Mouse (Mus musculus): ENCODE results near the gene Steap3. TPM values are rescaled to one million over a fixed set of nuclear protein-coding genes. Genes with fewer than 3 reads are reported as not detected.

Gene Steap3
- polyA plus RNA-seq, 1 experiment from 2014 or later, result 4.4 TPM

GRCm38 (mm10) chr1:120220841-120221240 is 51.7 kb downstream of the Steap3 start:
- Histone ChIP-seq H3K9ac (replicated peaks; ENCODE audit: low read depth) (no peak overlapping the region), H3K9me3 (ENCODE audit: low read length) (no peaks in the 10 kb centered on the region), H3K4me1 (ENCODE audit: insufficient read depth, low read depth, low read length) (no peaks in the 10 kb centered on the region), H3K27me3 (replicated peaks; ENCODE audit: insufficient read depth, low read length) (no peaks in the 10 kb centered on the region), H3K27ac (ENCODE audit: low read length) (no peak overlapping the region), H3K4me2 (replicated peaks; ENCODE audit: low read depth, low read length) (no peak overlapping the region), H3K4me3 (ENCODE audit: low read depth, low read length) (no peak overlapping the region), H3K36me3 (ENCODE audit: insufficient read depth, low read length) (no peaks in the 10 kb centered on the region)
- 39% methylated on average over 6 of the region's 6 CpGs for WGBS
- no peak for TF ChIP-seq EP300 (IDR thresholded peaks at IDR 0.05)
- TF ChIP-seq CTCF (IDR thresholded peaks at IDR 0.05), result no peak
- ATAC-seq (no peak), DNase-seq (ENCODE audit: low spot score) (no peak)

GRCm38 (mm10) chr1:120208502-120209230 is 63.8 kb downstream of the Steap3 start:
- no peaks in the 10 kb centered on the region for H3K9me3 ChIP-seq (ENCODE audit: low read length)
- no peaks in the 10 kb centered on the region for H3K36me3 ChIP-seq (ENCODE audit: insufficient read depth, low read length)
- no peak overlapping the region for H3K4me3 ChIP-seq (ENCODE audit: low read depth, low read length)
- H3K27me3 ChIP-seq (replicated peaks; ENCODE audit: insufficient read depth, low read length), result no peaks in the 10 kb centered on the region
- no peak overlapping the region for H3K9ac ChIP-seq (replicated peaks; ENCODE audit: low read depth)
- H3K27ac ChIP-seq (ENCODE audit: low read length), result no peak overlapping the region
- 79% methylated on average over 11 of the region's 11 CpGs for WGBS
- no peaks in the 10 kb centered on the region for H3K4me1 ChIP-seq (ENCODE audit: insufficient read depth, low read depth, low read length)
- H3K4me2 ChIP-seq (replicated peaks; ENCODE audit: low read depth, low read length), result no peak overlapping the region
- no peak for TF ChIP-seq EP300 (IDR thresholded peaks at IDR 0.05)
- no peak for TF ChIP-seq CTCF (IDR thresholded peaks at IDR 0.05)
- ATAC-seq (no peak), DNase-seq (ENCODE audit: low spot score) (no peak)

GRCm38 (mm10) chr1:120207568-120207967 is 64.9 kb downstream of the Steap3 start:
- ATAC-seq (no peak), DNase-seq (ENCODE audit: low spot score) (no peak)
- H3K4me3 ChIP-seq (ENCODE audit: low read depth, low read length), result no peak overlapping the region
- no peak overlapping the region for H3K27ac ChIP-seq (ENCODE audit: low read length)
- H3K4me2 ChIP-seq (replicated peaks; ENCODE audit: low read depth, low read length), result no peak overlapping the region
- no peaks in the 10 kb centered on the region for H3K36me3 ChIP-seq (ENCODE audit: insufficient read depth, low read length)
- no peaks in the 10 kb centered on the region for H3K9me3 ChIP-seq (ENCODE audit: low read length)
- TF ChIP-seq CTCF (IDR thresholded peaks at IDR 0.05) (no peak), EP300 (IDR thresholded peaks at IDR 0.05) (no peak)
- no peaks in the 10 kb centered on the region for H3K27me3 ChIP-seq (replicated peaks; ENCODE audit: insufficient read depth, low read length)
- WGBS, result 48% methylated on average over 6 of the region's 6 CpGs
- H3K4me1 ChIP-seq (ENCODE audit: insufficient read depth, low read depth, low read length), result no peaks in the 10 kb centered on the region
- no peak overlapping the region for H3K9ac ChIP-seq (replicated peaks; ENCODE audit: low read depth)

- ATAC-seq (no peak), DNase-seq (ENCODE audit: low spot score) (no peak)
- Histone ChIP-seq H3K27me3 (replicated peaks; ENCODE audit: insufficient read depth, low read length) (no peaks in the 10 kb centered on the region), H3K9ac (replicated peaks; ENCODE audit: low read depth) (no peak overlapping the region), H3K4me3 (ENCODE audit: low read depth, low read length) (no peak overlapping the region), H3K27ac (ENCODE audit: low read length) (no peak overlapping the region), H3K36me3 (ENCODE audit: insufficient read depth, low read length) (no peaks in the 10 kb centered on the region), H3K4me2 (replicated peaks; ENCODE audit: low read depth, low read length) (no peak overlapping the region), H3K4me1 (ENCODE audit: insufficient read depth, low read depth, low read length) (no peaks in the 10 kb centered on the region), H3K9me3 (ENCODE audit: low read length) (no peaks in the 10 kb centered on the region)
- WGBS, result 56% methylated on average over 1 of the region's 1 CpGs
- TF ChIP-seq EP300 (IDR thresholded peaks at IDR 0.05), result no peak
- TF ChIP-seq CTCF (IDR thresholded peaks at IDR 0.05), result no peak
Observed at GRCm38 (mm10) chr1:120204834-120205233, 67.7 kb downstream of the Steap3 start.

GRCm38 (mm10) chr1:120203836-120204235 is 68.7 kb downstream of the Steap3 start:
- H3K9me3 ChIP-seq (ENCODE audit: low read length), result no peaks in the 10 kb centered on the region
- H3K4me1 ChIP-seq (ENCODE audit: insufficient read depth, low read depth, low read length), result no peaks in the 10 kb centered on the region
- H3K9ac ChIP-seq (replicated peaks; ENCODE audit: low read depth), result no peak overlapping the region
- WGBS, result 61% methylated on average over 5 of the region's 5 CpGs
- no peak overlapping the region for H3K4me3 ChIP-seq (ENCODE audit: low read depth, low read length)
- H3K36me3 ChIP-seq (ENCODE audit: insufficient read depth, low read length), result no peaks in the 10 kb centered on the region
- no peak overlapping the region for H3K4me2 ChIP-seq (replicated peaks; ENCODE audit: low read depth, low read length)
- H3K27me3 ChIP-seq (replicated peaks; ENCODE audit: insufficient read depth, low read length), result no peaks in the 10 kb centered on the region
- ATAC-seq, result no peak
- TF ChIP-seq EP300 (IDR thresholded peaks at IDR 0.05) (no peak), CTCF (IDR thresholded peaks at IDR 0.05) (no peak)
- no peak overlapping the region for H3K27ac ChIP-seq (ENCODE audit: low read length)
- DNase-seq (ENCODE audit: low spot score), result no peak

- Histone ChIP-seq H3K4me2 (replicated peaks; ENCODE audit: low read depth, low read length) (no peak overlapping the region), H3K4me1 (ENCODE audit: insufficient read depth, low read depth, low read length) (no peaks in the 10 kb centered on the region), H3K4me3 (ENCODE audit: low read depth, low read length) (no peak overlapping the region), H3K9me3 (ENCODE audit: low read length) (no peaks in the 10 kb centered on the region), H3K36me3 (ENCODE audit: insufficient read depth, low read length) (no peaks in the 10 kb centered on the region), H3K9ac (replicated peaks; ENCODE audit: low read depth) (no peak overlapping the region), H3K27ac (ENCODE audit: low read length) (no peak overlapping the region), H3K27me3 (replicated peaks; ENCODE audit: insufficient read depth, low read length) (no peaks in the 10 kb centered on the region)
- ATAC-seq (no peak), DNase-seq (ENCODE audit: low spot score) (no peak)
- 60% methylated on average over 3 of the region's 3 CpGs for WGBS
- TF ChIP-seq EP300 (IDR thresholded peaks at IDR 0.05), result no peak
Observed at GRCm38 (mm10) chr1:120202542-120202941, 70.0 kb downstream of the Steap3 start.
